Mouse (Mus musculus): ENCODE data around the gene E130308A19Rik. TPM values are rescaled to one million over a fixed set of nuclear protein-coding genes. Genes with fewer than 3 reads are reported as not detected.

Gene E130308A19Rik
- polyA plus RNA-seq, 1 experiment from 2014 or later, result 29.3 TPM

DNA sequence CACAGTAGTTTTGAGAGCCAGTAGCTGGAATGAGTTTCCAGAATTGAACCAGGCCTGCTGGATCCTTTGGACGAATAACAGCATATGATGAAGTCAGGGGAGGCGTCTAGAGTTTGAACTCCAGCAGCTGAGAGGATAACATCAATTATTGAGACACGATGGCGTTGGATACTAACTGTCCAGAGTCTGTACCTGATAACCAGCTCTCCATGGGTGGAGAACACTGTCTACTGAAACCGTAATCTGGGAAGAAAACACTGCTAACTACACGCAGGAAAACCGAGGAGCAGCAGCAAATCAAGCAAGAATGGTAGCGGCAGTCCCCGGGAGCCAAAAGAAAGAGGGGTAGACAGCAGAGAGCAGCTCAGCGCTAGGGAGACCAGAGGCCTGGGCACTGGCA, 56.9 kb downstream of the E130308A19Rik start:
- H3K9ac ChIP-seq, result no peak overlapping the region
- H3K4me1 ChIP-seq (ENCODE audit: insufficient read depth), result no peaks in the 10 kb centered on the region; the same call in 1 of the 2 replicates
- no peaks in the 10 kb centered on the region for H3K27me3 ChIP-seq (ENCODE audit: insufficient read depth, low read length)
- DNase-seq (no peak), ATAC-seq (ENCODE audit: insufficient read depth) (no peak)
- WGBS, result 64% methylated on average over 10 of the region's 10 CpGs
- H3K9me3 ChIP-seq (ENCODE audit: low read depth, low read length), result no peaks in the 10 kb centered on the region
- H3K4me3 ChIP-seq (ENCODE audit: low read depth, low read length), result no peak overlapping the region
- no peak overlapping the region for H3K4me2 ChIP-seq
- no peak overlapping the region for H3K27ac ChIP-seq (ENCODE audit: low read depth)
- no peaks in the 10 kb centered on the region for H3K36me3 ChIP-seq (ENCODE audit: insufficient read depth)
- no peak for TF ChIP-seq CTCF (IDR thresholded peaks at IDR 0.05; ENCODE audit: low read depth)

- no peaks in the 10 kb centered on the region for H3K27me3 ChIP-seq (ENCODE audit: insufficient read depth, low read length)
- H3K4me3 ChIP-seq (ENCODE audit: low read depth, low read length), result no peak overlapping the region
- no peak overlapping the region for H3K9ac ChIP-seq
- DNase-seq (peak; percentile 24), ATAC-seq (ENCODE audit: insufficient read depth) (no peak)
- no peak overlapping the region for H3K27ac ChIP-seq (ENCODE audit: low read depth)
- H3K36me3 ChIP-seq (ENCODE audit: insufficient read depth), result no peaks in the 10 kb centered on the region
- H3K9me3 ChIP-seq (ENCODE audit: low read depth, low read length), result no peaks in the 10 kb centered on the region
- H3K4me1 ChIP-seq (ENCODE audit: insufficient read depth), result no peaks in the 10 kb centered on the region; the same call in 1 of the 2 replicates
- TF ChIP-seq CTCF (IDR thresholded peaks at IDR 0.05; ENCODE audit: low read depth), result no peak
- no peak overlapping the region for H3K4me2 ChIP-seq
- WGBS, result 54% methylated on average over 4 of the region's 4 CpGs
These were observed 58.3 kb downstream of the E130308A19Rik start for GRCm38 (mm10) chr4:59684306-59684705.

GRCm38 (mm10) chr4:59686716-59687115, 60.7 kb downstream of the E130308A19Rik start:
- Histone ChIP-seq H3K27me3 (ENCODE audit: insufficient read depth, low read length) (no peaks in the 10 kb centered on the region), H3K4me3 (ENCODE audit: low read depth, low read length) (no peak overlapping the region), H3K9me3 (ENCODE audit: low read depth, low read length) (no peaks in the 10 kb centered on the region), H3K4me1 (ENCODE audit: insufficient read depth) (no peaks in the 10 kb centered on the region), H3K9ac (no peak overlapping the region), H3K27ac (ENCODE audit: low read depth) (no peak overlapping the region), H3K36me3 (ENCODE audit: insufficient read depth) (peaks cover 8% of the 10 kb centered on the region; the same call in 1 of the 2 replicates), H3K4me2 (no peak overlapping the region)
- 77% methylated on average over 4 of the region's 4 CpGs for WGBS
- DNase-seq (no peak), ATAC-seq (ENCODE audit: insufficient read depth) (no peak)
- no peak for TF ChIP-seq CTCF (IDR thresholded peaks at IDR 0.05; ENCODE audit: low read depth)

GRCm38 (mm10) chr4:59689055-59689454, 63.0 kb downstream of the E130308A19Rik start:
- DNase-seq (no peak), ATAC-seq (ENCODE audit: insufficient read depth) (no peak)
- no peak for TF ChIP-seq CTCF (IDR thresholded peaks at IDR 0.05; ENCODE audit: low read depth)
- Histone ChIP-seq H3K4me2 (no peak overlapping the region), H3K4me1 (ENCODE audit: insufficient read depth) (no peaks in the 10 kb centered on the region), H3K9ac (no peak overlapping the region), H3K27me3 (ENCODE audit: insufficient read depth, low read length) (no peaks in the 10 kb centered on the region), H3K9me3 (ENCODE audit: low read depth, low read length) (no peaks in the 10 kb centered on the region), H3K27ac (ENCODE audit: low read depth) (no peak overlapping the region), H3K36me3 (ENCODE audit: insufficient read depth) (peaks cover 8% of the 10 kb centered on the region; the same call in 1 of the 2 replicates), H3K4me3 (ENCODE audit: low read depth, low read length) (no peak overlapping the region)
- 73% methylated on average over 4 of the region's 4 CpGs for WGBS

DNA sequence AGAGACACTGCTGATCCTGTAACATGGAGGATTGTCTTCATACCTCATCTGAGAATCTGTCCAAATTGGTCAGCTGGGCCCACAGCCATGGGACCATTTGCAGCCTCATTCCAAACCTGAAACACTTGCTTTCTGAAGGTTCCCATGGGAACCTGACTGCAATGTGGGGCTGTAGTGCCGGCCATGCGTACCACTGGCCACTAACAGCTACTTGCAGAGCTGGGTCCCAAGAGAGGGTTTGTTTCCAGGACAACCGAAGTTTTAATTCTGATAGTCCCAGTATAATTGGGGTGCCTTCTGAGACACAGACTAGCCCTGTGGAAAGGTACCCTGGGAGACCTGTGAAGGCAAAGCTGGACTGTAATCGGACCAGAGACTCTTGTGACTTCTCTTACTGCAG, 64.1 kb downstream of the E130308A19Rik start:
- Histone ChIP-seq H3K4me1 (ENCODE audit: insufficient read depth) (no peaks in the 10 kb centered on the region), H3K4me2 (no peak overlapping the region), H3K4me3 (ENCODE audit: low read depth, low read length) (no peak overlapping the region), H3K27me3 (ENCODE audit: insufficient read depth, low read length) (no peaks in the 10 kb centered on the region), H3K36me3 (ENCODE audit: insufficient read depth) (peaks cover 8% of the 10 kb centered on the region; the same call in 1 of the 2 replicates), H3K27ac (ENCODE audit: low read depth) (no peak overlapping the region), H3K9me3 (ENCODE audit: low read depth, low read length) (no peaks in the 10 kb centered on the region), H3K9ac (no peak overlapping the region)
- ATAC-seq (ENCODE audit: insufficient read depth), result no peak
- TF ChIP-seq CTCF (IDR thresholded peaks at IDR 0.05; ENCODE audit: low read depth), result no peak
- DNase-seq, result no peak
- WGBS, result 89% methylated on average over 4 of the region's 4 CpGs

- Histone ChIP-seq H3K9ac (no peak overlapping the region), H3K36me3 (ENCODE audit: insufficient read depth) (no peaks in the 10 kb centered on the region), H3K4me2 (no peak overlapping the region), H3K9me3 (ENCODE audit: low read depth, low read length) (no peaks in the 10 kb centered on the region), H3K4me3 (ENCODE audit: low read depth, low read length) (no peak overlapping the region), H3K27ac (ENCODE audit: low read depth) (no peak overlapping the region), H3K27me3 (ENCODE audit: insufficient read depth, low read length) (no peaks in the 10 kb centered on the region), H3K4me1 (ENCODE audit: insufficient read depth) (peaks cover 3% of the 10 kb centered on the region; the same call in 1 of the 2 replicates)
- no peak for TF ChIP-seq CTCF (IDR thresholded peaks at IDR 0.05; ENCODE audit: low read depth)
- DNase-seq (no peak), ATAC-seq (ENCODE audit: insufficient read depth) (no peak)
- 72% methylated on average over 3 of the region's 3 CpGs for WGBS
These were observed 70.8 kb downstream of the E130308A19Rik start for GRCm38 (mm10) chr4:59696846-59697245.

DNA sequence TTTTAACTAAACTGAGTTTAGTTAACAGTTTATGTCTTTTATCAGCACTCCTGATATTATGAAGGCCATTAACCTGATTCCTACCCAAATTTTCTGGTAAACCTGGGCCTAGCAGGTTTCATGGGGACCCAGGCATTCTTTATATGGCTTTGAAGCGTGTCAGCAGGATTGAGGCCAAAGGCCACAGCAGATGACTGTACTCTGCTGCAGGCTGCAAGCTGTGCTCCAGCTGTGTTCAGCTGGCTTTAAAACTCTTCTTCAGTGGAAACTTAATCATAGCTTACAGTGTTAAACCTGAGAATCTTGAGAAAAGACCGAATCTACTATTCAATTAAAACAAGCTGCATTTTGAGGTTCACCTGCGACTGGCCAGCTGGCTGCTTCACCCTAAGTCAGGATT, 71.9 kb downstream of the E130308A19Rik start:
- Histone ChIP-seq H3K9ac (no peak overlapping the region), H3K4me3 (ENCODE audit: low read depth, low read length) (no peak overlapping the region), H3K27ac (ENCODE audit: low read depth) (no peak overlapping the region), H3K9me3 (ENCODE audit: low read depth, low read length) (no peaks in the 10 kb centered on the region), H3K4me2 (no peak overlapping the region), H3K27me3 (ENCODE audit: insufficient read depth, low read length) (no peaks in the 10 kb centered on the region), H3K36me3 (ENCODE audit: insufficient read depth) (no peaks in the 10 kb centered on the region), H3K4me1 (ENCODE audit: insufficient read depth) (peaks cover 3% of the 10 kb centered on the region; the same call in 1 of the 2 replicates)
- WGBS, result 57% methylated on average over 3 of the region's 3 CpGs
- no peak for TF ChIP-seq CTCF (IDR thresholded peaks at IDR 0.05; ENCODE audit: low read depth)
- ATAC-seq (ENCODE audit: insufficient read depth) (no peak), DNase-seq (peak; percentile 38)
